Mouse (Mus musculus): ENCODE data around the gene Prr5.

DNA sequence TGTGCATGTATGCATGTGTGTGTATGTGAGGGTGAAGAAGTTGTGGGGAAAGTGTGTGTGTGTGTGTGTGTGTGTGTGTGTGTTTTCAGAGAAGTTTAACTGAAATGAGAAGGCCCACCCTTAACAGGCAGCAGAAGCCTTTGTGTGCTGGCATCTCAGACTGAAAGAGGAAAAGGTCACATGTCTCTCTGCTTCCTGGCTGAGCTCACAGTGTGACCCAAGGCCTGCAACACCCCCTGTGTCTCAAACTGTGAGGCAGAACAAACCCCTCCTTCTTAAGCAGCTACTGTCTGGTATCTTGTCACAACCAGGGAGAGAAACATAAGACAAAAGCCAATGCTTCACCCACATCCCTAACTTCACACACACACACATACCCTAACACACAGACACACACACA, 31.0 kb upstream of the Prr5 start:
- TF ChIP-seq POLR2A (IDR thresholded peaks at IDR 0.05; ENCODE audit: extremely low read depth, insufficient read depth, low read length) (no peak), CTCF (IDR thresholded peaks at IDR 0.05; ENCODE audit: low read depth, low read length) (no peak)

Measured in liver, adult 2 months (tissue).